Mouse (Mus musculus) kidney, postnatal 25 days (tissue): ENCODE measurements at regions not wholly inside any gene's neighbourhood (a gene's known extent, or its start where the extent isn't known, plus 50 kb on each side); places are given as distances from the start of the nearest gene placed in this dataset.

Experiments used
- DNase-seq, 2 experiments: peaks; one replicate each; pipeline ENCODE4 v3.0.0; 2021; ENCODE audit warnings: mixed read lengths in 2 of 2

GRCm38 (mm10) chr9:60998086-60998785 lies 203.9 kb downstream of the Uaca start:
- DNase-seq, result no peak

- no peak for DNase-seq
Measured at GRCm38 (mm10) chr9:60999001-60999529, 204.7 kb downstream of the Uaca start.

GRCm38 (mm10) chr9:61000232-61000631 lies 205.9 kb downstream of the Uaca start:
- no peak for DNase-seq

- no peak for DNase-seq
Measured at GRCm38 (mm10) chr9:61002572-61002971, 208.2 kb downstream of the Uaca start.

GRCm38 (mm10) chr9:61008446-61008845 lies 214.1 kb downstream of the Uaca start:
- no peak for DNase-seq

GRCm38 (mm10) chr9:61011066-61011465 lies 216.7 kb downstream of the Uaca start:
- no peak for DNase-seq

GRCm38 (mm10) chr9:61012771-61013540 lies 218.6 kb downstream of the Uaca start:
- peak in 1 of 2 experiments; percentile 48 for DNase-seq

- no peak for DNase-seq
Measured at GRCm38 (mm10) chr9:61014151-61014550, 219.8 kb downstream of the Uaca start.

- DNase-seq, result no peak
Measured at GRCm38 (mm10) chr9:61015374-61015890, 221.1 kb downstream of the Uaca start.

- no peak for DNase-seq
Measured at GRCm38 (mm10) chr9:61016673-61017072, 222.3 kb downstream of the Uaca start.

GRCm38 (mm10) chr9:61019938-61020337 lies 225.6 kb downstream of the Uaca start:
- DNase-seq, result peak in 1 of 2 experiments; percentile 40

- no peak for DNase-seq
Measured at GRCm38 (mm10) chr9:61021810-61022209, 227.5 kb downstream of the Uaca start.

- DNase-seq, result no peak
Measured at GRCm38 (mm10) chr9:61022371-61023026, 228.2 kb downstream of the Uaca start.

GRCm38 (mm10) chr9:61025341-61025740 lies 231.0 kb downstream of the Uaca start:
- no peak for DNase-seq

GRCm38 (mm10) chr9:61028775-61029401 lies 234.5 kb downstream of the Uaca start:
- no peak for DNase-seq

- DNase-seq, result peak; percentile 18 to 61
Measured at GRCm38 (mm10) chr9:61031699-61032447, 237.5 kb downstream of the Uaca start.

- peak in 1 of 2 experiments; percentile 33 for DNase-seq
Measured at GRCm38 (mm10) chr9:61032448-61033433, 238.4 kb downstream of the Uaca start.

- DNase-seq, result no peak
Measured at GRCm38 (mm10) chr9:61033593-61033992, 239.3 kb downstream of the Uaca start.

GRCm38 (mm10) chr9:61042063-61042462 lies 247.7 kb downstream of the Uaca start:
- no peak for DNase-seq

GRCm38 (mm10) chr9:61044983-61045382 lies 250.6 kb downstream of the Uaca start:
- no peak for DNase-seq

- peak; percentile 59 to 61 for DNase-seq
Measured at GRCm38 (mm10) chr9:61046517-61046916, 252.2 kb downstream of the Uaca start.
